Mouse (Mus musculus) liver, embryonic 15.5 days (tissue): Measurements from ENCODE around the gene Cd300a. TPM values are rescaled to one million over a fixed set of nuclear protein-coding genes. Genes with fewer than 3 reads are reported as not detected.

Source experiments
- ATAC-seq: fragments of 200-750 bp; cut with Nextera tagmentation; 2 replicates; pipeline ENCODE4 v1.8.0; 2017; ENCODE audit warnings: moderate number of reproducible peaks, mild to moderate bottlenecking, moderate library complexity; ENCODE audit not compliant: insufficient read depth
- H3K27ac ChIP-seq: fragments of 300-500 bp; sonication (generic); replicated peaks from 2 replicates; pipeline ENCODE4 v1.5.1; 2015; ENCODE audit warnings: mild to moderate bottlenecking, inconsistent platforms
- H3K27me3 ChIP-seq: fragments of 300-500 bp; sonication (generic); 2 replicates; pipeline ENCODE4 v1.6.1; 2015; ENCODE audit warnings: mild to moderate bottlenecking, inconsistent platforms
- H3K36me3 ChIP-seq: fragments of 300-500 bp; sonication (generic); replicated peaks from 2 replicates; pipeline ENCODE4 v1.6.1; 2015; ENCODE audit warnings: moderate library complexity, mild to moderate bottlenecking, inconsistent platforms
- H3K4me1 ChIP-seq: fragments of 300-500 bp; sonication (generic); replicated peaks from 2 replicates; pipeline ENCODE4 v1.6.1; 2015; ENCODE audit warnings: inconsistent platforms
- H3K4me2 ChIP-seq: fragments of 300-500 bp; sonication (generic); 2 replicates; pipeline ENCODE4 v1.6.1; 2015; ENCODE audit warnings: moderate library complexity, mild to moderate bottlenecking, inconsistent platforms
- H3K4me3 ChIP-seq: fragments of 300-500 bp; sonication (generic); replicated peaks from 2 replicates; pipeline ENCODE4 v1.5.1; 2015; ENCODE audit warnings: mild to moderate bottlenecking, inconsistent platforms
- H3K9ac ChIP-seq: fragments of 300-500 bp; sonication (generic); 2 replicates; pipeline ENCODE4 v1.6.1; 2015; ENCODE audit warnings: moderate library complexity, mild to moderate bottlenecking, inconsistent platforms
- H3K9me3 ChIP-seq: fragments of 300-500 bp; sonication (generic); replicated peaks from 2 replicates; pipeline ENCODE4 v1.6.1; 2016; ENCODE audit warnings: inconsistent platforms
- WGBS: fragments of 180-500 bp; shearing (Covaris S2); methylation state at CpG from one replicate; pipeline ENCODE4 v1.1.7; 2015; ENCODE audit warnings: mixed read lengths; ENCODE audit not compliant: insufficient replicate concordance; 5-methylcytosine and 5-hydroxymethylcytosine counted together
- polyA plus RNA-seq: library from polyadenylated mRNA; unstranded; fragments of >200 nt; fragmentation: Nextera tagmentation; extraction: Ambion mirVana; gene quantifications from 2 replicates; pipeline ENCODE4 v1.2.1, GENCODE M21; 2015

Cd300a gene
- polyA plus RNA-seq, 1 experiment from 2014 or later: 7.3 TPM

DNA sequence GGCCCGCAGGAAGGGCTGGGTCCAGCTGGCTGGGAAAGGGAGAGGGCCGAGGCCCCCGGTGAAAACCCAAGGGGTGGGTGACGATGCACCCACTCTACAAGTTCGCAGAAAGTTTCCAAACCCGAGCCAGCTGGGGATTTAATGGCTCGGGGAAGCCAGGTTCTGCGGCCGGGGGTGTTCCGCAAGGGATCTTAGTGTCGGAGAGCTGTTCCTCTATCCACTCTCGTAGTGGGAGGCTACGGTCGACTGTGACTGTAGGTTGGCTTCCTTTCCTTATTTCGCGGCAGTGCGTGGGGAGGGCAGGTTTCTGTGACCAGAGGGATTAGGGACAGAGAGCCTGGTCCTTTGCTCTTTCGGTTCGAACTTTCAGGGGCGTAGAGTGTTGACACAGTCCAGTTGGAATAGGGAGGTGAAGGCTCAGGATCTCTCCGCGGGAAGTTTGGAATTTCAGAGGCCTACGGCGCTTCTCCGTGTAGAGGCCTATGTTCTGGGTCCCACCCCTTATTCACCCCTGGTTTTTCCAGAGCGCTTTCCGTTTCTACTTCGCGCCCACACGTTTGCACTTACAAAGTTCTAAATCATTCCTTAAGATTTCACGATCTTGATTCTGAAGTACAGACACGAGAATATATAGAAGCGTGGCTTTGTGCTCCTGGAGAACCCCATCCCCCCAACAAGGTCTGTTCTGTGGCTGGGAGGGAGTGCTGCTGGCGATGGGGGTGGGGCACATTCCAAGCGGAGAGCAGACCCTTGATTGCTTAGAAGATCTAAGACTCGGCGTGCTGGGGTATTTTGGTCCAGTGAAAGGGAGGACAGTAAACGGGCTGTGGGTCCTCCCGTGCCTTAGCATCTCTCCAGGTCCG, 37.3 kb upstream of the Cd300a start:
- Histone ChIP-seq H3K36me3 (no peaks in the 10 kb centered on the region), H3K27me3 (peaks cover 66% of the 10 kb centered on the region), H3K4me3 (peak overlapping the region; percentile 60), H3K4me2 (peak overlapping the region; percentile 70), H3K27ac (peak overlapping the region; percentile 81), H3K9me3 (no peaks in the 10 kb centered on the region), H3K4me1 (peaks cover 18% of the 10 kb centered on the region; the same call in 1 of the 2 replicates), H3K9ac (peak overlapping the region; percentile 37; the same call in 1 of the 2 replicates)
- ATAC-seq: no peak
- WGBS: 3% methylated on average over 40 of the region's 40 CpGs

- WGBS: 18% methylated on average over 7 of the region's 7 CpGs
- Histone ChIP-seq H3K4me1 (peaks cover 18% of the 10 kb centered on the region; the same call in 1 of the 2 replicates), H3K9ac (no peak overlapping the region), H3K27ac (no peak overlapping the region), H3K27me3 (peaks cover 66% of the 10 kb centered on the region), H3K36me3 (no peaks in the 10 kb centered on the region), H3K4me2 (peak overlapping the region; percentile 70), H3K9me3 (no peaks in the 10 kb centered on the region), H3K4me3 (peak overlapping the region; percentile 60)
- ATAC-seq: no peak
Measured at GRCm38 (mm10) chr11:114853174-114853838, 36.5 kb upstream of the Cd300a start.

GRCm38 (mm10) chr11:114854581-114854980, 35.3 kb upstream of the Cd300a start:
- H3K27ac ChIP-seq: no peak overlapping the region
- H3K4me2 ChIP-seq: no peak overlapping the region
- 54% methylated on average over 6 of the region's 6 CpGs for WGBS
- no peak for ATAC-seq
- H3K4me3 ChIP-seq: no peak overlapping the region
- H3K9me3 ChIP-seq: no peaks in the 10 kb centered on the region
- H3K9ac ChIP-seq: no peak overlapping the region
- H3K4me1 ChIP-seq: peaks cover 16% of the 10 kb centered on the region; the same call in 1 of the 2 replicates
- no peaks in the 10 kb centered on the region for H3K36me3 ChIP-seq
- peaks cover 54% of the 10 kb centered on the region for H3K27me3 ChIP-seq

DNA sequence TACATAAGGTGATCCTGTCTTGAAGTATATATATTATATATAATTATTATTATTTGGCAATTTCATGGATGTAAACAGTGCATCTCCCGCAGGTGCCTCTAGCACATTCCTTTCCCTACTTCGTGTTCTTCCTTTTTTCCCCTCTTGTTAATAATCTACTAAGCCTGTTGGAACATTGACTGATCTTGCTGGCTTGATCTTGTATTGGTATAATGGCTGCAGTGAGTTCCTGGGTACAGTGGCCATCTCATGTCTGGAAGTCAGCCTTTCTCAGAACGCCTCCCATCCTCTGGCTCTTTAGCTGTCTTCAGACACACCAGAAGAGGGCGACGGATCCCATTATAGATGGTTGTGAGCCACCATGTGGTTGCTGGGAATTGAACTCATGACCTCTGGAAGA, 33.7 kb upstream of the Cd300a start:
- no peak for ATAC-seq
- Histone ChIP-seq H3K27ac (no peak overlapping the region), H3K9ac (no peak overlapping the region), H3K4me2 (no peak overlapping the region), H3K9me3 (no peaks in the 10 kb centered on the region), H3K4me1 (peaks cover 13% of the 10 kb centered on the region; the same call in 1 of the 2 replicates), H3K36me3 (no peaks in the 10 kb centered on the region), H3K27me3 (peaks cover 39% of the 10 kb centered on the region), H3K4me3 (no peak overlapping the region)
- 70% methylated on average over 5 of the region's 5 CpGs for WGBS

- Histone ChIP-seq H3K9me3 (no peaks in the 10 kb centered on the region), H3K4me2 (no peak overlapping the region), H3K4me1 (0 out of 2 replicates have a peak, but pooled peaks cover 4% of the 10 kb centered on the region), H3K9ac (no peak overlapping the region), H3K36me3 (no peaks in the 10 kb centered on the region), H3K27me3 (peaks cover 14% of the 10 kb centered on the region), H3K4me3 (no peak overlapping the region), H3K27ac (no peak overlapping the region)
- no peak for ATAC-seq
- WGBS: 76% methylated on average over 2 of the region's 2 CpGs
Measured at GRCm38 (mm10) chr11:114858641-114859040, 31.2 kb upstream of the Cd300a start.

DNA sequence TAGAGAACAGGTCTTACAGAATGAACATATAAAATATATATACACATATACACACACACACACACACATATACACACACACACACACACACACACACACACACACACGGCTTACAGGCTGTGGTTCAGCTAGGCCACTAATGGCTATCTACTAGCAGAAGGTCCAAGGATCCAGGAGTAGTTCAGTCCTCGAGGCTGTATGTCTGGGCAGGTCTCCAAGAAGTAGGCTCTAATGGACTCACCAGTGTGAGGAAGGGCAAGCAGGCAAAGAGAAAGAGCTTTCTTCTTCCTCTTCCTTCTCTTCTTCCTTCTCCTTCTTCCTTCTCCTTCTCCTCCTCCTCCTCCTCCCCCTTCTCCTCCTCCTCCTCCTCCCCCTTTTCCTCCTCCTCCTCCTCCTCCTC, 28.8 kb upstream of the Cd300a start:
- H3K9me3 ChIP-seq: no peaks in the 10 kb centered on the region
- ATAC-seq: no peak

GRCm38 (mm10) chr11:114862687-114863086, 27.2 kb upstream of the Cd300a start:
- Histone ChIP-seq H3K36me3 (no peaks in the 10 kb centered on the region), H3K9ac (no peak overlapping the region), H3K27me3 (no peaks in the 10 kb centered on the region), H3K4me1 (peaks cover 23% of the 10 kb centered on the region), H3K9me3 (no peaks in the 10 kb centered on the region), H3K4me3 (no peak overlapping the region), H3K27ac (no peak overlapping the region), H3K4me2 (no peak overlapping the region)
- ATAC-seq: no peak
- 48% methylated on average over 3 of the region's 3 CpGs for WGBS

More for the DNA sequence above, 28.8 kb upstream of the Cd300a start:
- Histone ChIP-seq H3K36me3 (no peaks in the 10 kb centered on the region), H3K4me3 (no peak overlapping the region), H3K27me3 (no peaks in the 10 kb centered on the region), H3K27ac (no peak overlapping the region), H3K9ac (no peak overlapping the region), H3K4me2 (no peak overlapping the region), H3K4me1 (peaks cover 7% of the 10 kb centered on the region)
- WGBS: 44% methylated on average over 2 of the region's 2 CpGs

DNA sequence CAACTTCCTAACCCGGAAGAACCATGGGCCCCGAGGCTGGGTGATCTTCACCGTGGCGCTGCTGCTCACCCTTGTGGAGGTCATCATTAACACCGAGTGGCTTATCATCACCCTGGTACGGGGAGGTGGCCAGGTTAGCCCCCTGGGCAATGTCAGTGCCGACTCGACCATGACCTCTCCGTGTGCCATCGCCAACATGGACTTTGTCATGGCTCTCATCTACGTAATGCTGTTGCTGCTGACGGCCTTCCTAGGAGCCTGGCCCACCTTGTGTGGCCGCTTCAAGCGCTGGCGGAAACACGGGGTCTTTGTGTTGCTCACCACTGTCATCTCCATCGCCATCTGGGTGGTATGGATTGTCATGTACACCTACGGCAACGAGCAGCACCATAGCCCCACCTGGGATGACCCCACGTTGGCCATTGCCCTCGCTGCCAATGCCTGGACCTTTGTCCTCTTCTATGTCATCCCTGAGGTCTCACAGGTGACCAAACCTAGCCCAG, 25.9 kb upstream of the Cd300a start:
- H3K4me2 ChIP-seq: no peak overlapping the region
- no peak overlapping the region for H3K4me3 ChIP-seq
- H3K4me1 ChIP-seq: peaks cover 34% of the 10 kb centered on the region
- H3K36me3 ChIP-seq: no peaks in the 10 kb centered on the region
- H3K9ac ChIP-seq: no peak overlapping the region
- no peaks in the 10 kb centered on the region for H3K27me3 ChIP-seq
- WGBS: 71% methylated on average over 21 of the region's 21 CpGs
- H3K27ac ChIP-seq: no peak overlapping the region
- H3K9me3 ChIP-seq: no peaks in the 10 kb centered on the region
- ATAC-seq: no peak

- WGBS: 54% methylated on average over 5 of the region's 5 CpGs
- Histone ChIP-seq H3K36me3 (0 out of 2 replicates have a peak, but pooled peaks cover 4% of the 10 kb centered on the region), H3K9me3 (no peaks in the 10 kb centered on the region), H3K4me1 (peaks cover 30% of the 10 kb centered on the region), H3K27ac (peak overlapping the region; percentile 33; the same call in 1 of the 2 replicates), H3K4me3 (no peak overlapping the region), H3K27me3 (no peaks in the 10 kb centered on the region), H3K9ac (no peak overlapping the region), H3K4me2 (no peak overlapping the region)
- no peak for ATAC-seq
Measured at GRCm38 (mm10) chr11:114865999-114866398, 23.8 kb upstream of the Cd300a start.

GRCm38 (mm10) chr11:114866486-114867360, 23.1 kb upstream of the Cd300a start:
- no peaks in the 10 kb centered on the region for H3K27me3 ChIP-seq
- no peaks in the 10 kb centered on the region for H3K9me3 ChIP-seq
- H3K4me1 ChIP-seq: peaks cover 30% of the 10 kb centered on the region
- H3K4me3 ChIP-seq: no peak overlapping the region
- 42% methylated on average over 10 of the region's 10 CpGs for WGBS
- H3K27ac ChIP-seq: peak overlapping the region; percentile 79
- H3K4me2 ChIP-seq: peak overlapping the region; percentile 30; the same call in 1 of the 2 replicates
- 0 out of 2 replicates have a peak, but pooled peaks cover 4% of the 10 kb centered on the region for H3K36me3 ChIP-seq
- peak; percentile 77 for ATAC-seq
- no peak overlapping the region for H3K9ac ChIP-seq
